Mouse (Mus musculus) stomach, embryonic 14.5 days (tissue): ENCODE data around the gene Hnrnph3. TPM values are rescaled to one million over a fixed set of nuclear protein-coding genes. Genes with fewer than 3 reads are reported as not detected.

ENCODE experiments used
- ATAC-seq: fragments of 200-750 bp; cut with Nextera tagmentation; 2 replicates; pipeline ENCODE4 v1.8.0; 2017; ENCODE audit warnings: low read depth, moderate TSS enrichment; ENCODE audit not compliant: insufficient number of reproducible peaks, insufficient read depth, low FRiP score
- H3K27ac ChIP-seq: fragments of 300-500 bp; sonication (generic); 2 replicates; pipeline ENCODE4 v1.5.1; 2014; ENCODE audit warnings: mild to moderate bottlenecking, low read length, moderate library complexity, mixed read lengths
- H3K27me3 ChIP-seq: fragments of 300-500 bp; sonication (generic); 2 replicates; pipeline ENCODE4 v1.6.1; 2014; ENCODE audit warnings: low read length, control low read depth, mixed read lengths; ENCODE audit not compliant: control insufficient read depth, insufficient read depth
- H3K36me3 ChIP-seq: fragments of 300-500 bp; sonication (generic); 2 replicates; pipeline ENCODE4 v1.6.1; 2014; ENCODE audit warnings: mild to moderate bottlenecking, control low read depth, low read length, moderate library complexity, mixed read lengths; ENCODE audit not compliant: control insufficient read depth, insufficient read depth
- H3K4me1 ChIP-seq: fragments of 300-500 bp; sonication (generic); 2 replicates; pipeline ENCODE4 v1.6.1; 2014; ENCODE audit warnings: low read length, control low read depth, mixed read lengths; ENCODE audit not compliant: control insufficient read depth, insufficient read depth
- H3K4me2 ChIP-seq: fragments of 300-500 bp; sonication (generic); replicated peaks from 2 replicates; pipeline ENCODE4 v1.6.1; 2014; ENCODE audit warnings: low read depth, low read length, control low read depth
- H3K4me3 ChIP-seq: fragments of 300-500 bp; sonication (generic); 2 replicates; pipeline ENCODE4 v1.5.1; 2014; ENCODE audit warnings: low read depth, low read length, control low read depth
- H3K9ac ChIP-seq: fragments of 300-500 bp; sonication (generic); replicated peaks from 2 replicates; pipeline ENCODE4 v1.6.1; 2014; ENCODE audit warnings: low read depth, mild to moderate bottlenecking, control low read depth, low read length, moderate library complexity, mixed read lengths
- H3K9me3 ChIP-seq: fragments of 300-500 bp; sonication (generic); 2 replicates; pipeline ENCODE4 v1.6.1; 2016; ENCODE audit warnings: low read depth, low read length, control low read depth; ENCODE audit not compliant: control insufficient read depth
- WGBS: fragments of 180-500 bp; shearing (Covaris S2); extraction: QIAGEN DNeasy Blood & Tissue Kit; methylation state at CpG from one replicate; pipeline ENCODE4 v1.1.7; 2014; 5-methylcytosine and 5-hydroxymethylcytosine counted together
- polyA plus RNA-seq: library from polyadenylated mRNA; unstranded; fragments of >200 nt; fragmentation: Nextera tagmentation; extraction: Ambion mirVana; gene quantifications from 2 replicates; pipeline ENCODE4 v1.2.1, GENCODE M21; 2014

Gene Hnrnph3
- polyA plus RNA-seq, 1 experiment from 2014 or later = 75.0 TPM

- Histone ChIP-seq H3K9ac (no peak overlapping the region), H3K27me3 (no peaks in the 10 kb centered on the region), H3K9me3 (no peaks in the 10 kb centered on the region), H3K4me2 (no peak overlapping the region), H3K4me1 (peaks cover 11% of the 10 kb centered on the region), H3K36me3 (no peaks in the 10 kb centered on the region), H3K27ac (no peak overlapping the region), H3K4me3 (no peak overlapping the region)
- ATAC-seq = no peak
- WGBS = 50% methylated on average over 8 of the region's 8 CpGs
Measured at GRCm38 (mm10) chr10:63026156-63026794, 2.3 kb upstream of the Hnrnph3 start.

- peak overlapping the region; percentile 99; the same call in 1 of the 2 replicates for H3K27ac ChIP-seq
- no peak overlapping the region for H3K4me3 ChIP-seq
Measured at GRCm38 (mm10) chr10:63025491-63026011, 1.5 kb upstream of the Hnrnph3 start.

DNA sequence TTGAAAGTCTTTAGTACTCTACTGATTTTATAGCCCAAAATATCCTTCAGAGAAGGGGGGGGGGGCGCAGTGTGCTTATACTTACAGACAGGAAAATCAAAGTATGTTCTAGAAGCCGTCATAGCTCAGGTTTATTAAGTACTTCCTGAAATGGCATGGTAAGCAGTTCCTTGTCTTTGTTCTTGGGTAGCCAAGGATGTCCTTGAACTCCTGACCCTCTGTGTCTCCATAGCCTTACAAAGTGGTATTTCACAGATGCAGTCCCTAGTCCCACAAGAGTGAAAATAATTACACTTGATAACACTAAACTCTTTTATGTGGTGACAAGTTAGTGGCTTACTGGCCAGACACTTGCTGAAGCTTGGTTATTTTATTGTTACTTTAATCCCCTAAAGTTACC, 999 bp upstream of the Hnrnph3 start:
- no peaks in the 10 kb centered on the region for H3K27me3 ChIP-seq
- H3K36me3 ChIP-seq = no peaks in the 10 kb centered on the region
- H3K9me3 ChIP-seq = no peaks in the 10 kb centered on the region
- peak overlapping the region; percentile 86 for H3K4me3 ChIP-seq
- peaks cover 15% of the 10 kb centered on the region for H3K4me1 ChIP-seq
- peak overlapping the region; percentile 99 for H3K27ac ChIP-seq
- ATAC-seq = no peak
- peak overlapping the region; percentile 45; the same call in 1 of the 2 replicates for H3K9ac ChIP-seq
- H3K4me2 ChIP-seq = peak overlapping the region; percentile 48
- WGBS = 27% methylated on average over 2 of the region's 2 CpGs

More at GRCm38 (mm10) chr10:63025491-63026011, 1.5 kb upstream of the Hnrnph3 start:
- no peaks in the 10 kb centered on the region for H3K36me3 ChIP-seq
- H3K27me3 ChIP-seq = no peaks in the 10 kb centered on the region
- H3K9me3 ChIP-seq = no peaks in the 10 kb centered on the region
- H3K4me2 ChIP-seq = peak overlapping the region; percentile 48
- no peak overlapping the region for H3K9ac ChIP-seq
- ATAC-seq = no peak
- H3K4me1 ChIP-seq = peaks cover 15% of the 10 kb centered on the region
- 67% methylated on average over 6 of the region's 6 CpGs for WGBS

DNA sequence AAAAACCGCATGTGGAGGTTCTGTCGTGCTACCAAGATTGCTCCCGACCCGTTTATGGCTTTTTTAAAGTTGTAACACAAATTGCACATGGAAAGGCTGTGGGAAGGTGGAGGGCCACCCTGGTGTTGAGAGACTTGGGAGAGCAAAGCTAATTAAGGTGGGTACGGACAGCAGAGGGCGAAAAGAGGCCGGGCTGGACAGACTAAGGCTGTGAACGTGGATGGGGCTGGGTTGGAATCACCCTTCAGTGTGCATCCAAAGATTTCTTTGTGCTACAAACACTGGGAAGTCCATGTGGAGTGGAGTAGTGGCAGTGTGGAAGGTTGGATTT, 528 bp upstream of the Hnrnph3 start:
- Histone ChIP-seq H3K9me3 (no peaks in the 10 kb centered on the region), H3K4me1 (peaks cover 15% of the 10 kb centered on the region), H3K9ac (peak overlapping the region; percentile 45), H3K27ac (peak overlapping the region; percentile 99), H3K36me3 (no peaks in the 10 kb centered on the region), H3K4me2 (peak overlapping the region; percentile 48), H3K27me3 (no peaks in the 10 kb centered on the region), H3K4me3 (peak overlapping the region; percentile 86)
- WGBS = under 1% methylated on average over 8 of the region's 8 CpGs
- peak; percentile 21; the same call in 1 of the 2 replicates for ATAC-seq

DNA sequence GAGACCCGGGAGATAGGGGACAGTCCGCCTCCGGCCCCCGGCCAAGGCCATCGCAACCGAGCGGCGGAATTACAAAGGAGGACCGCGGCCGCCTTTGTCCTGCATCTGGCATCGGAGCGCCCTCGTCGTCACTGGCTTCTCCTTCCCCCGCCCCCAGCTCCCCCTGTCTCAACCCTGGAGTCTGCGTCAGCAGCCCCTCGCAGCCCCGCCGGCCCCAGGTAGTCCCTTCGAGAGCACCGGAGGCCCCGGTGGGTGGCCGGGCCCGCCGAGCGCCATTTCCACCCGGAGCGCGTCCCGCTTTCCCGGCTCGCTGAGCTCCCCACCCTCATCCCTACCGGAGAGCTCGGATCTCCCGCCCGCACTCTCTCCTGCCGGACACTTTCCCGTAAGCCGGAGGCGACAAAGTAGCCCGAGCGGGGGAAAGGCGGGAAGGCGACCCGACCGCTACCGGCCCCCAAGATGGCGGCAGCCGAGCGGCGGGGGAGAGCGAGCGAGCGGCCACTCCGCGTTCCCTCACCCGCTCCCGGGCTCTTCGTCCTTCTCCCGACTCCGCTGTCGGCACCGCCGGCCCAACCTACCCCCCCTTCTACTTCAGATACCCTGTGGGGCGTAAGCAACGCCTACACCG, 782 bp downstream of the Hnrnph3 start:
- Histone ChIP-seq H3K27ac (peak overlapping the region; percentile 99), H3K9ac (peak overlapping the region; percentile 72), H3K4me3 (peak overlapping the region; percentile 86), H3K4me2 (peak overlapping the region; percentile 60), H3K27me3 (no peaks in the 10 kb centered on the region), H3K4me1 (peaks cover 15% of the 10 kb centered on the region), H3K9me3 (no peaks in the 10 kb centered on the region), H3K36me3 (no peaks in the 10 kb centered on the region; the same call in 1 of the 2 replicates)
- ATAC-seq = no peak; the same call in 1 of the 2 replicates
- WGBS = under 1% methylated on average over 68 of the region's 68 CpGs

DNA sequence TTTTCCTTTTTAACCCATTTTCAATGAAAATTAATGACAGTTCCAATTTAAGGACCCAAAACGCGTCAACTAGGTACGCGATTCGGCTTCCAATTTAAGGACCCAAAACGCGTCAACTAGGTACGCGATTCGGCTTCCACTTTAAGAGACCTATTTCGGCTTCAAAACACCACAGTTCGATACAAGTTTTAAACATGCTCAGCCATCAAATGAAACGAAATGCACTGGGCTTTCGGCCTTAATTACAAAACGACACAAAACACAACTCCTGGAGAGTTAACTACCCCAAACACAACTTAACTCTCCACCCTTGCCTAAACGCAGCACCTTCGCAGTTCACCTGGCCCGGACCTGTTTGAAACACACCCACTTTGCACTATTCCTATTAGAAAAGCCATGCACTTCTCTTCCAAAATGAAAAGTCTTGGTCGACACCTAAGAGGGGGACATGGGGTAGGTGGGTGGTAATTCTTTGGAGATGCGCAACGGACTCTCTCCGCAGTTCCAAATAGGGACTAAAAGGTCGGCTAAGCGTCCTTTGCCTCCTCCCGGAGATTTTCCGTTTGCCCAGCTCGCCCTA, 1.4 kb downstream of the Hnrnph3 start:
- peak overlapping the region; percentile 99 for H3K27ac ChIP-seq
- H3K27me3 ChIP-seq = no peaks in the 10 kb centered on the region
- H3K4me2 ChIP-seq = peak overlapping the region; percentile 60
- ATAC-seq = no peak
- H3K9me3 ChIP-seq = no peaks in the 10 kb centered on the region
- H3K36me3 ChIP-seq = peaks cover 4% of the 10 kb centered on the region
- H3K4me3 ChIP-seq = peak overlapping the region; percentile 86
- WGBS = under 1% methylated on average over 27 of the region's 27 CpGs
- peak overlapping the region; percentile 72 for H3K9ac ChIP-seq
- peaks cover 15% of the 10 kb centered on the region for H3K4me1 ChIP-seq

GRCm38 (mm10) chr10:63021702-63022101, 2.3 kb downstream of the Hnrnph3 start:
- Histone ChIP-seq H3K4me1 (peaks cover 15% of the 10 kb centered on the region), H3K9me3 (no peaks in the 10 kb centered on the region), H3K4me2 (peak overlapping the region; percentile 60), H3K4me3 (peak overlapping the region; percentile 86), H3K27ac (no peak overlapping the region), H3K9ac (peak overlapping the region; percentile 72; the same call in 1 of the 2 replicates), H3K36me3 (peaks cover 12% of the 10 kb centered on the region), H3K27me3 (no peaks in the 10 kb centered on the region)
- ATAC-seq = no peak
- WGBS = 35% methylated on average over 4 of the region's 4 CpGs

DNA sequence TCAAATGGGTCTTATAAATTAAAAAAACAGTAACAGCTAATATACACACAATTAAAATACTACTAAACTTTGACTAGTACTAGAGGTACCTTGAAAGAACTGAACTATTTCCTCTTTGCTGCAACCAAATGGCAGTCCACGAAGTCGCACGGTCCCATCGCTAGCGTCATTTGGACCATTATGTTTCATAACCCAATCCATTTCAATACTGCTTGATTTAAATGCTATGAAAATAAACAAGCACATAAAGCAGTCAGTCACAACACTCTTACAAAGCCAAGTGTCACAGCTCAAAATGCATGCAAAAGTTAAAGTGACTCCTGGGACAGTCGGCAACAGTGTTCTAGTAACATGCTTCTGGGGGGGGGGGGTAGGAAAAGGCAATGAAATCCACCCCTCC, 4.7 kb downstream of the Hnrnph3 start:
- no peak for ATAC-seq
- WGBS = 91% methylated on average over 6 of the region's 6 CpGs
- Histone ChIP-seq H3K9ac (no peak overlapping the region), H3K9me3 (no peaks in the 10 kb centered on the region), H3K36me3 (peaks cover 36% of the 10 kb centered on the region), H3K27ac (no peak overlapping the region), H3K4me2 (no peak overlapping the region), H3K4me1 (peaks cover 13% of the 10 kb centered on the region), H3K4me3 (no peak overlapping the region), H3K27me3 (no peaks in the 10 kb centered on the region)
